Mouse (Mus musculus) T-helper 17 cell (primary cell): Measurements from ENCODE around the gene Podxl2.

Experiments
- in situ Hi-C, 2 experiments: fragments of 300-600 bp; cut with MboI, MseI; formaldehyde crosslinking; loops; 1 replicate in 1 of 2; 2 replicates in 1 of 2; pipeline ENCODE4 v1.15.1; 2025; ENCODE audit warnings: high pct_unique_total_duplicates in 2 of 2

Podxl2 gene

DNA sequence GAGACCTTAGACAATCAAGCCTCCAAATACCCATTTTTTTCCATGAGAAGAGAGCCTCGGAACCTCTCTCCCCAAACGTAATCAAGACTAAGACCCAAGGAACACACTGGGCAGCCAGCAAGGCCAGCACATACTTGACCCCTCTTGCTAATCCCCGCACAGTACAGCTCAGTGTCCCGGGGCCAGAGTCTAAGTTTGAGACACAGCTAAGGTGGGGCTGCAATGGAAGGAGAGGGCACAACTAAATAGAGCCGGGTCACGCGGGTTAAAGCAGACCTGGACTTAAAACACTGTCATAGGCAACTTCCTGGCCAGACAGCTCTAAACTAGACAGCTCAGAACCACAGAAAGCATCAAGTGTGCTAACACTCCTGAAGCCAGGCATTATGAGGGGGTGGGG, 16.0 kb upstream of the Podxl2 start:
- in situ Hi-C loops, result no loop called here

GRCm38 (mm10) chr6:88889410-88890042, 14.7 kb upstream of the Podxl2 start:
- in situ Hi-C loops, result no loop called here

- in situ Hi-C loops, result no loop called here
Measured at GRCm38 (mm10) chr6:88886417-88886967, 11.6 kb upstream of the Podxl2 start.

DNA sequence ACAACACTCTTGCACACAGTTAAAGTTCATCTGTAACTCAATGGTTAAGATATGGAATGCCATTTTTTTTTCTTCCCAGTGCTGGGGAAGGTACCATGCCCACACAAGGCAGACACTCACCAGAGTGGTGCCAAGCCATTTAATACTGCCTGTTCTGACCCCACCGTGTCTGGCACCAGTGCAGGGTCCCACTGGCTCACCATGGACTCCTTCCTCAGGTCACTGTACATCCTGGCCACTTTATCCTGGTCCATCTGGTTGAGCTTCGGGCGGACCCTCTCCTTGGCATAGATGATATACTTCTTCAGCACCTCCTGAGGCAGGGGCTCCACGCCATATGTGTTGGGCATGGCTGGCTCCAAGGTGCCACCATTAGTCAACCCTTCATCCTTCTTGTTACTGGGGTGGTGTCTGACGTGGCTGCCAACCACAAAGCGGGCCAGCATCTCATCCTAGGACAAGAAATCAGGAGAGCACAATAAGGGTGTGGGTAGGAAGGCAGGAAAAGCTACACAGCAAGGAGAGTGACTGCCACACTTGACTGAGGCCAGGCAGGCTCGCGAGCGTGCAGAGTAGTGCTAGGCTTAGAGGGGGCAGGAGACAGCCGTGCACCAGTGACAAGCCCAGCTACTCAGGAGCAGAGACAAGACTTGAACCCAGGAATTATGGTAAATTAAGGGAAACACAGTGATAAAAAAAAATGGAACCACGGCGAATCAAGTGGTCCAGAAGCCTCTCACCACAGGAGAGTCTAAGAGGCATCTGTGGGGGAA, 11.0 kb upstream of the Podxl2 start:
- in situ Hi-C loops, result no loop called here

- in situ Hi-C loops, result no loop called here
Measured at GRCm38 (mm10) chr6:88884690-88885089, 9.8 kb upstream of the Podxl2 start.

GRCm38 (mm10) chr6:88884195-88884594, 9.4 kb upstream of the Podxl2 start:
- in situ Hi-C loops, result no loop called here

- in situ Hi-C loops, result no loop called here
Measured at GRCm38 (mm10) chr6:88881334-88881733, 6.5 kb upstream of the Podxl2 start.

DNA sequence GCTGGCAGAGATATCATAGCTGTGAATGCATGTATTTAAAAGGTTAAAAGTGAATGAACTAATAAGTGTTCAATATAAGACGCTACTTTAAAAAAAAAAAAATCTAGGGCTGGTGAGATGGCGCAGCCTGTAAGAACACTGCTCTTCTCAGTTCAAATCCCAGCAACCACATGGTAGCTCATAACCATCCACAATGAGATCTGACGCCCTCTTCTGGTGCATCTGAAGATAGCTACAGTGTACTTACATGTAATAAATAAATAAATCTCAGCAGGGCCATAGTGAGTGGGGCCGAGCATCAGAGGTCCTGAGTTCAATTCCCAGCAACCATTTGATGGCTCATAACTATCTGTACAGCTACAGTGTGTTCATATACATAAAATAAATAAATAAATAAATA, 4.6 kb upstream of the Podxl2 start:
- in situ Hi-C loops, result loop anchor here in 1 of 2 experiments (10.0 kb wide), 1 partner anchor 695 kb away; no protein-coding TSS in a partner anchor

DNA sequence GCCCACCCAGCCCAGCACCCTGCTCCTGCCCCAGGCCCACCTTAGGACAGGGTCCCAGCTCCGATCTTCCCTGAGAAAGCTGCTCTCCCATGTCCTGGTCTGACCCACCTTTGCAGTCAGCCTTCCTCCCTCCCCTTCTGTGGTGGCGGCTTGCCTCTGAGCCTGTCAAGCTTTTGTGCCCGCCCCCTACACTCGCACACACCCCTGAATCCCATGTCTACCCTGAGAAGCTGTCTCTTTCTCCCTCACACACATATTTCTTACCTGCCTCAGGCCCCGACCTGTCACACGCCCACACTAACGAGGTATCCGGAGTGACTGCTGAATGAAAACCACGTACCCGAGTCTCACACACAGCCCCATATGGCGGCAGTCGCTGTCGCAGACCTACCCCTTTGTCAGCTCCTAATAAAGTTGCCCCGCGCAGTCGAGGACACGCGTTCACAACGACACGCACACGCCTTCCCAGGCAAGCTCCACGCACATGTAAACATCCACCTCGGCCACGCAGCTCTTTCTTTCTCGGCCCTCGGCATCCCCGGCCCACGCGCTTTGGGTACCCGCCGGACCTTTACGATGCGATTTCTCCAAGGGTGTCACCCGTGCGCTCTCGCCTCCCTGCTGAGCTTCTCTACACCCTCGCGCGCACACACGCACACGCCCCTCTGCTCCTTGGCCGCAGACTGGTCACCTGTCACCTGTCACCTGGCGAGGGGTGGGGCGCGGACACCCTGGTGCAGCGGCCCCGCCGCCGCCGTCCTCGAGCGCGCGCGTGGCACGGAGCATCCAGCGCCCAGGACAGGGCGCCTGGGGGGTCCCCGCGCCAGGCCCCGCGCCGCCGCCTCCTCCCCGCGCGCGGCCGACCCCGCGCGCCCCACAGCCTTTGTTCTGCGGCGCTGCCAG, 628 bp downstream of the Podxl2 start:
- in situ Hi-C loops, result loop anchor here (10.0 to 25.0 kb wide), 2 partner anchors 687 to 689 kb away; partner anchors contain the start of gene Gata2 (in 1 of the 2)

DNA sequence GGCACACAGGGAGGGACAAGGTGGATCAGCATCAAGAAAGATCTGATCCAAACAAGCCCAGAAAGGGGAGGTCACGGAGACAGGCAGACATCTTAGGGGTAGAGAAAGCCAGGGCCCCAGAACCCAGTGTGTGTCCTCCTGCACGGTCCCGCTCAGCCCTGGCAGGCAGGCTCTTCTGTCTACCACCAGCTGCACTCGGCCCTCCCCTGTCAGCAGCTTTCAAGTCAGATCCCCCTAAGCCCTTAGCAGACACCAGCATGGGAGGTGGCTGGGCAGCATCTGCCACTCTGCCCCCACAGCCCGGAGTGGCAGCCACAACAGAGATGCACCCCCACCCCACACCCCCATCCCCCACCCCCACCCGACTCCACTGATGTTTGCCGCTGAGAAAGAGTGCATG, 2.0 kb downstream of the Podxl2 start:
- in situ Hi-C loops, result loop anchor here (10.0 to 25.0 kb wide), 2 partner anchors 686 to 688 kb away; partner anchors contain the start of gene Gata2 (in 1 of the 2)

DNA sequence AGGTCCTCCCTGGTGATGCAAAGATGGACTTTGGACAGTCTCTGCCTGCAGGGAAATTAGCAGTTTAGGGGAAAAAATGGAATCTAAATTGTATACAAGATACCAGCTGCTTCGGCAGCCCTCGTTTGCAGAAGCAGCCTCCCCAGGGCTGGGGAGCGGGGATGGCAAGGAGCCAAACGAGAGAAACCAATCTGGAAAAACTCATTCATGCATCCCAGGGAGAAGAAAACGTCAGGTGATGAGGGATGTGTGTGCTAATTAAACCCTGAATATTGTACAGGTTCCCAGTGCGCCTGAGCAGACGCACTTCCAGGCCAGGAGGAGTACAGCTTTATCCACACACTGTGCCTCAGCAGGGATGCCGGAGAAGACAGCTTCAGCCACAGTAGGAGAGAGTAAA, 3.3 kb downstream of the Podxl2 start:
- in situ Hi-C loops, result loop anchor here (10.0 to 25.0 kb wide), 2 partner anchors 684 to 687 kb away; partner anchors contain the start of gene Gata2 (in 1 of the 2)

DNA sequence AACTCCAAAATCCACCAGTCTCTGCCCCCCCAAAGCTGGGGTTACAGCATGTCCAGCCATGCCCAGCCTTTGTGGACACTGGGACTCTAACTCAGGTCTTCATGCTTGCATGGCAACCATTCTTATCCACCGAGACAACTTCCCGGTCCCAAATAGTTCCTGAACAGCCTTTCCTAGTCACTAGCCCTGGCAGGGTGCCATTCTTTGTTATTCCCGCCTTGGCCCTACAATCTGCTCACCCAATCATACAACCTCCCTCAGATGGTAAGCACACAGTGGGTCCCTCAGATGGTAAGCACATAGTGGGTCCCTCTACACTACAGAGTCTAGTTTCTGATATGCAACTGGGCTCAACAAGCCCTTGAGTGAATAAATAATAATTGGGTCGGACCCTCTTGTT, 4.2 kb downstream of the Podxl2 start:
- in situ Hi-C loops, result loop anchor here (10.0 to 25.0 kb wide), 2 partner anchors 683 to 686 kb away; partner anchors contain the start of gene Gata2 (in 1 of the 2)

DNA sequence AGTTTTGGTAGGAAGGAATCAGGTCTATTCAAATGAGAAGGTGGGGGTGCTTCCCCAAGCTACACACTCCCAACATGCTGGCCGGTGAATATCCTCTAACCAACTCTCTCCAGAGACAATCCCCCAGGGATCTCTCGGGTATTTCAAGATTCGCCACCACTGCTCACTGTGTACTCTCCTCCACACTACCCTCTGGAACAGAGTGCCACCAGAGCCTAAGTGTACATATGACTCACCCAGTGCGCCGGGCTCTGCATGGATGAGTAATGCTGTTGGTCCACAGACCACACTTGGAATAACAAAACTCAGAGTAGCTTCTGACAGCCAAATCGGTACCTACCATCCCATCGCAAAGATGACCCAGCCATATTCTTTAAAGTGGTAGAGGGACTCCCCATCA, 5.4 kb downstream of the Podxl2 start:
- in situ Hi-C loops, result loop anchor here in 1 of 2 experiments (25.0 kb wide), 1 partner anchor 682 kb away; the partner anchor contains the start of gene Gata2

DNA sequence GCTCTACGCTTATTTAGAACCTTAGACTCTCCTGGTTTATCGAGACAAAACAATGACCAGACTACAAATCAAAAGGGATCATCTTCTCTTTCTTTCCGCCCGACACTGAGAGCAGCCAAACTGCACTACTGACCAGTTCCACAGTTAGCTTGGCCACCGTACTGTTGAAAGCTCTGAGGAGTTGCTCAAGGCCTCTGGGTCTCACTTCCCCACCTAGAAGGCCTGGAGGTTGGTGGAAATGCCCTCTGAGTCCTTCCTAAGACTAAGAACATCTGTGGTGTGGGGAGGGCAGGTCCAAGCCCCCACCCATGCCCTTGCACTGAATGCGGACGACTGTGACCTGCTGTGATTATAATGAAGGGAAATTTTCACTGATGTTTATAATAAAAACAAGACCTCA, 9.1 kb downstream of the Podxl2 start:
- in situ Hi-C loops, result loop anchor here in 1 of 2 experiments (25.0 kb wide), 1 partner anchor 678 kb away; the partner anchor contains the start of gene Gata2

- in situ Hi-C loops, result loop anchor here in 1 of 2 experiments (25.0 kb wide), 1 partner anchor 674 kb away; the partner anchor contains the start of gene Gata2
Measured at GRCm38 (mm10) chr6:88860914-88861313, 13.9 kb downstream of the Podxl2 start.

DNA sequence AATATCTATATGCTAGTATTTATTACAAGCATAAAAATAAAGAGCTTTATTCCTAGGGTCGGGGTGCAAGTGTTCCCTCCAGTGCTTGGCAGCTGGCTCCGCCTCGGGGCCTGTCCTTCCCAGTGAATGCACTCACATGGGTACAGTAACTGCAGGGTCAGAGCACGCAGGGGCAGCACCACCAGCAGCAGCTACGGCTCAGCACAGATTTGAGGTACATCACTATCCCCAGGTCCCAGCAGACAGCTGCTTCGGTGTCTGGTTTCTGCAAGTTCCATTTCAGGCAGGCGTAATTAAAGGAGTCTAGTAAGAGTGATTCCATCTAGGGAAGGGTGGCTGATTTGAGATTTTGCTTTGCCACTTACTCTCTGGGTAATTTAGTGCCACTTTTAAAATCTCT, 16.5 kb downstream of the Podxl2 start:
- in situ Hi-C loops, result loop anchor here in 1 of 2 experiments (5.0 to 25.0 kb wide), 2 partner anchors 306 to 671 kb away; partner anchors contain the start of gene Gata2

DNA sequence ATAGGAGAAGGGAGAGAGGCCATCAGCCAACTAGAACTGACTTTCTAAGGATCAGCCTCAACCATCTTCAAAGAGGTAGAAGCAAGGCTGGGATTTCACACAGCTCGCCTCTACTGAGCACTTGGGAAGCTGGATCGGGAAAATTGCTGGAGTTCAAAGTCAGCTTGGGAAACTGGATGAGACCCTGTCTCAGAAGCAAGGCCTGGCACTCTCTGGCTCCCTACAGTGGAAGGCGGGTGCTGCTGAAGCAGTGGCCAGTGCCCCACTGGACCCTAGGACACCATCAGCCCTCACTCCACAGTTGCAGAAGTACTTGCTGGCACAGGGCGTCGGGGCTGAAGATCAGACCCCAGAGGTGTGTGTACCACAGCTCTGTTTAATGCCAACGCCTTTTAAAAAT, 17.0 kb downstream of the Podxl2 start:
- in situ Hi-C loops, result loop anchor here in 1 of 2 experiments (5.0 to 25.0 kb wide), 2 partner anchors 306 to 671 kb away; partner anchors contain the start of gene Gata2

GRCm38 (mm10) chr6:88857249-88857648, 17.6 kb downstream of the Podxl2 start:
- in situ Hi-C loops, result loop anchor here in 1 of 2 experiments (5.0 to 25.0 kb wide), 2 partner anchors 305 to 670 kb away; partner anchors contain the start of gene Gata2

DNA sequence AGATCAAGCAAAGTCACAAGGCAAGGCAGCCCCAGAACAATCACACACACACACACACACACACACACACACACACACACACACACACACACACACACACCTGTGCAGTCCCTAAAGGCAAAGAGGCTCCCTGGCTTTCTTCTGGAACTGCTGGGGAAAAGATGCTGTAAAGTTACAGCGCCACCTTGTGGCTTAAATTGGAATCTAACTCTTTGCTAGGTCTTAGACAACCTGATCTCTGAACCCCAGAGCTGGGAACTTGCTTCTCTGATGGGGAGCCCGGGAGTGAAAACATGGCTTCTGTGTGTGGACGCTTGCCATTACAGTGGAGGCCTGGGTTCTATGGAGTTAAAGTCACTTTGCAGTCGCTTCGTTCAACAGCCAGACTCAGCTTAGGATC, 19.2 kb downstream of the Podxl2 start:
- in situ Hi-C loops, result loop anchor here in 1 of 2 experiments (5.0 to 25.0 kb wide), 2 partner anchors 303 to 668 kb away; partner anchors contain the start of gene Gata2

DNA sequence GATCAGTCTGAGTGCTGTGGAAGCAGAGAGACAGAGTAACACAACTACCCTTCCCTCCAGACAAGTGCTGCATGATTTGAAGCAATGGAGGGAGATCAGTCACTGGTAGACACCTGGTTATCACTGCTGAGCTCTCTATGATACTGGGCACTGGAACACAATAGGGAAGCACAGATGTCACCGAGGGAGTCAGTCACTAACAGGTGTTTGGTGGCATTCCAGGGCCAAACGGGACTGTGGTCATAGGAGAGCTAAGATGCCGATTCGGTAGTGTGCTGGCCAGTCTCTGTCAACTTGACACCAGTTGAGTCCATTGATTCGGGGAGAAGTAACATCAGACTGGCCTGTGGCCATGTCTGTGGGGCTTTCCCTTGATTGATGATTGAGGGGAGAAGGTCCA, 20.3 kb downstream of the Podxl2 start:
- in situ Hi-C loops, result loop anchor here in 1 of 2 experiments (25.0 kb wide), 1 partner anchor 667 kb away; the partner anchor contains the start of gene Gata2
